Mouse (Mus musculus): ENCODE results near the gene Spata1. TPM values are rescaled to one million over a fixed set of nuclear protein-coding genes. Genes with fewer than 3 reads are reported as not detected.

Spata1 gene
- polyA plus RNA-seq, 1 experiment from 2014 or later, result 7.3 TPM

DNA sequence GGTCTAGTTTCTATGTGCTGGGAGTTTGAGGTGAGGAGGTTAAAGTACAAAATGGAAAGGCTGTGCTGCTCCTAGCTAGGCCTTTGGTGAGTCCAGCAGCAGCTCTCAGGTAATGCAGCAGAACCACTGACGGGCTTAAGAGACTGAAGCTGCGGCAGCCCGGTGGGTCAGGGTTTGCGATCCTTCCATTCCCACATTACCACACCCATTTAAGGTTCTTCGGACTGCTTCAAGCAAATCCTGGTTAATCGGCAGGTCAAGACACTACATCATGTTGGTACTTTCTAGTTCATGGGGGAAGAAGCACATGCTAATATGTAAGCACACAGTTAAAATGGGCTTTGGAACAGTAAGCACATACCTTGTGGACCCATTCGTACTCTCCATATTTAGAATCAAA lies 7.2 kb upstream of the Spata1 start:
- H3K9ac ChIP-seq (ENCODE audit: low read depth, low read length), result no peak overlapping the region
- peaks cover 17% of the 10 kb centered on the region; the same call in 1 of the 2 replicates for H3K4me1 ChIP-seq (ENCODE audit: control insufficient read depth, insufficient read depth, low read length)
- WGBS (ENCODE audit: insufficient replicate concordance), result 89% methylated on average over 7 of the region's 7 CpGs
- peaks cover 32% of the 10 kb centered on the region for H3K36me3 ChIP-seq (ENCODE audit: control insufficient read depth, insufficient read depth, low read length)
- no peak overlapping the region for H3K27ac ChIP-seq (ENCODE audit: low read depth, low read length)
- no peak for ATAC-seq (replicated peaks; ENCODE audit: insufficient number of reproducible peaks, low FRiP score, low TSS enrichment)
- no peak overlapping the region for H3K4me3 ChIP-seq (ENCODE audit: low read depth, low read length)
- H3K4me2 ChIP-seq, result no peak overlapping the region
- no peaks in the 10 kb centered on the region for H3K9me3 ChIP-seq (replicated peaks; ENCODE audit: control insufficient read depth, low read length)
- H3K27me3 ChIP-seq (ENCODE audit: control insufficient read depth, insufficient read depth, low read length), result no peaks in the 10 kb centered on the region

- H3K4me1 ChIP-seq (ENCODE audit: control insufficient read depth, insufficient read depth, low read length), result peaks cover 23% of the 10 kb centered on the region
- H3K9me3 ChIP-seq (replicated peaks; ENCODE audit: control insufficient read depth, low read length), result no peaks in the 10 kb centered on the region
- ATAC-seq (replicated peaks; ENCODE audit: insufficient number of reproducible peaks, low FRiP score, low TSS enrichment), result no peak
- H3K27ac ChIP-seq (ENCODE audit: low read depth, low read length), result no peak overlapping the region
- peaks cover 12% of the 10 kb centered on the region for H3K36me3 ChIP-seq (ENCODE audit: control insufficient read depth, insufficient read depth, low read length)
- peak overlapping the region; percentile 59 for H3K9ac ChIP-seq (ENCODE audit: low read depth, low read length)
- H3K4me2 ChIP-seq, result peak overlapping the region; percentile 93
- H3K27me3 ChIP-seq (ENCODE audit: control insufficient read depth, insufficient read depth, low read length), result no peaks in the 10 kb centered on the region
- H3K4me3 ChIP-seq (ENCODE audit: low read depth, low read length), result peak overlapping the region; percentile 92
- 50% methylated on average over 5 of the region's 5 CpGs for WGBS (ENCODE audit: insufficient replicate concordance)
Observed at GRCm38 (mm10) chr3:146501601-146502123, 2.1 kb upstream of the Spata1 start.

DNA sequence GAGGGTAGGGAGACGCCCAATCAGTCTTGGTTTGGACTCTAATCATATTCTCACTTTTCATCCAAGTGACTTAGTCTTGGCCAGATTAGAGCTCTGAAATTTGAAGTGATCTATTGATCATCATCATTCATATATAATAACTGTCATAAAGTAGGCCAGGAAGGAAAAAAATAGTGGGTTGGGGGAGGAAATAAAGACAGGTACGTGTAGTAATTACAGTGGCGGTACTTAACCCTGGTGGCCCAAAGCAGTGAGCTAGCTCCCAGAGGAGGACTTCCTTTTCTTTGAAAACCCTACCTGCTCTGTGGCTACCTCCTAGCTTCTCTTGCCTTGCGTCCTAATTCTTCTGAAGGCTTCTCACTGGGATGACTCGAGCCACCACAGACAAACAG lies 1.3 kb upstream of the Spata1 start:
- no peaks in the 10 kb centered on the region for H3K9me3 ChIP-seq (replicated peaks; ENCODE audit: control insufficient read depth, low read length)
- peaks cover 8% of the 10 kb centered on the region; the same call in 1 of the 2 replicates for H3K36me3 ChIP-seq (ENCODE audit: control insufficient read depth, insufficient read depth, low read length)
- ATAC-seq (replicated peaks; ENCODE audit: insufficient number of reproducible peaks, low FRiP score, low TSS enrichment), result no peak
- peak overlapping the region; percentile 93 for H3K4me2 ChIP-seq
- WGBS (ENCODE audit: insufficient replicate concordance), result 4% methylated on average over 5 of the region's 5 CpGs
- H3K27ac ChIP-seq (ENCODE audit: low read depth, low read length), result peak overlapping the region; percentile 98
- peak overlapping the region; percentile 92 for H3K4me3 ChIP-seq (ENCODE audit: low read depth, low read length)
- no peaks in the 10 kb centered on the region for H3K27me3 ChIP-seq (ENCODE audit: control insufficient read depth, insufficient read depth, low read length)
- H3K9ac ChIP-seq (ENCODE audit: low read depth, low read length), result peak overlapping the region; percentile 99
- peaks cover 23% of the 10 kb centered on the region for H3K4me1 ChIP-seq (ENCODE audit: control insufficient read depth, insufficient read depth, low read length)

DNA sequence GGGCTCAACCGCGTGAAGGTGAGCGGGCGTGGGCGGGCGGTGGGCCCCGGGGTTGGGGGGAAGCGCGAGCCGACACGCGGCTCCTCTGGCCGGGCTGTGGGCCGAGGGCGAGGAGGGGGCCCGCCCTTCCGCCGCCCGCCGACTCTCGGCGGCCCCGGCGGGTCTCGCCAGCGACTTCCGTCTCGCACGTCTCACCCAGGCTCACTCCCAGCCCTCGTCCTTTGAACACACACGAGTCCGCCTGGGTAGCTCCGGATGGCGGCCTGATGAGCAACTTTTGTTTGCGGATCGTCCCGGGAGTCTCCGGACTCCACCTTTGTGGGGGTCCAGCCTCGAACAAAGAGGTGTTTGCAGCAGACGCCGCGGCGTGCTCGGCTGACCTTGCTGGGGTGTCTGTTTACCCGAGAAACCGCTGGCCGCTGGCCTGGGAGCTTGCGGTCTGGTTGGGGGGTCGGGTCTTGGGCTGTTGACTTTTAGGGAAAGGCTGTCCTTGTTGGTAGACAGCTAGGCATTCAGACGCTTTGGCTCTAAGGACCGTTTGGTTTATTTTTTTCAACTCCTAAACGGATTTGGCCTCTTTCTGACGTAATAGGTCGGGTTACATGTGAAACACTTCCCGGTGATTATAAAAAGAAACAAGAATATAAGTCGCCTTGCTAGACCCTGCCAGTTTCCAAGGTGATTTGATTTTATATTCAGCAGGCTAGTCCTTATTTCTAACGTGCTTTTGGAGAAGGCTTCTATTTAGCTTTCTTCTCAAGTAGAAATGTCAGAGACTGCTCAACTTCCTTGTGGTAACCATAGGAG lies 653 bp upstream of the Spata1 start:
- Histone ChIP-seq H3K27me3 (ENCODE audit: control insufficient read depth, insufficient read depth, low read length) (no peaks in the 10 kb centered on the region), H3K4me2 (peak overlapping the region; percentile 93), H3K36me3 (ENCODE audit: control insufficient read depth, insufficient read depth, low read length) (peaks cover 8% of the 10 kb centered on the region; the same call in 1 of the 2 replicates), H3K9me3 (replicated peaks; ENCODE audit: control insufficient read depth, low read length) (no peaks in the 10 kb centered on the region), H3K4me3 (ENCODE audit: low read depth, low read length) (peak overlapping the region; percentile 92), H3K4me1 (ENCODE audit: control insufficient read depth, insufficient read depth, low read length) (peaks cover 23% of the 10 kb centered on the region), H3K9ac (ENCODE audit: low read depth, low read length) (peak overlapping the region; percentile 99), H3K27ac (ENCODE audit: low read depth, low read length) (peak overlapping the region; percentile 98)
- peak; percentile 74 for ATAC-seq (replicated peaks; ENCODE audit: insufficient number of reproducible peaks, low FRiP score, low TSS enrichment)
- WGBS (ENCODE audit: insufficient replicate concordance), result under 1% methylated on average over 57 of the region's 57 CpGs

- H3K4me1 ChIP-seq (ENCODE audit: control insufficient read depth, insufficient read depth, low read length), result peaks cover 23% of the 10 kb centered on the region
- H3K9me3 ChIP-seq (replicated peaks; ENCODE audit: control insufficient read depth, low read length), result no peaks in the 10 kb centered on the region
- 2% methylated on average over 13 of the region's 13 CpGs for WGBS (ENCODE audit: insufficient replicate concordance)
- peak overlapping the region; percentile 93 for H3K4me2 ChIP-seq
- H3K27me3 ChIP-seq (ENCODE audit: control insufficient read depth, insufficient read depth, low read length), result no peaks in the 10 kb centered on the region
- no peak for ATAC-seq (replicated peaks; ENCODE audit: insufficient number of reproducible peaks, low FRiP score, low TSS enrichment)
- H3K27ac ChIP-seq (ENCODE audit: low read depth, low read length), result peak overlapping the region; percentile 98
- peak overlapping the region; percentile 92 for H3K4me3 ChIP-seq (ENCODE audit: low read depth, low read length)
- H3K36me3 ChIP-seq (ENCODE audit: control insufficient read depth, insufficient read depth, low read length), result peaks cover 8% of the 10 kb centered on the region; the same call in 1 of the 2 replicates
- peak overlapping the region; percentile 99 for H3K9ac ChIP-seq (ENCODE audit: low read depth, low read length)
Observed at GRCm38 (mm10) chr3:146498989-146499388, 564 bp downstream of the Spata1 start.

- Histone ChIP-seq H3K27me3 (ENCODE audit: control insufficient read depth, insufficient read depth, low read length) (no peaks in the 10 kb centered on the region), H3K4me2 (no peak overlapping the region), H3K27ac (ENCODE audit: low read depth, low read length) (no peak overlapping the region), H3K4me1 (ENCODE audit: control insufficient read depth, insufficient read depth, low read length) (no peaks in the 10 kb centered on the region), H3K9me3 (replicated peaks; ENCODE audit: control insufficient read depth, low read length) (no peaks in the 10 kb centered on the region), H3K9ac (ENCODE audit: low read depth, low read length) (no peak overlapping the region), H3K36me3 (ENCODE audit: control insufficient read depth, insufficient read depth, low read length) (no peaks in the 10 kb centered on the region), H3K4me3 (ENCODE audit: low read depth, low read length) (no peak overlapping the region)
- 86% methylated on average over 8 of the region's 8 CpGs for WGBS (ENCODE audit: insufficient replicate concordance)
- ATAC-seq (replicated peaks; ENCODE audit: insufficient number of reproducible peaks, low FRiP score, low TSS enrichment), result no peak
Observed at GRCm38 (mm10) chr3:146494941-146495340, 4.6 kb downstream of the Spata1 start.

DNA sequence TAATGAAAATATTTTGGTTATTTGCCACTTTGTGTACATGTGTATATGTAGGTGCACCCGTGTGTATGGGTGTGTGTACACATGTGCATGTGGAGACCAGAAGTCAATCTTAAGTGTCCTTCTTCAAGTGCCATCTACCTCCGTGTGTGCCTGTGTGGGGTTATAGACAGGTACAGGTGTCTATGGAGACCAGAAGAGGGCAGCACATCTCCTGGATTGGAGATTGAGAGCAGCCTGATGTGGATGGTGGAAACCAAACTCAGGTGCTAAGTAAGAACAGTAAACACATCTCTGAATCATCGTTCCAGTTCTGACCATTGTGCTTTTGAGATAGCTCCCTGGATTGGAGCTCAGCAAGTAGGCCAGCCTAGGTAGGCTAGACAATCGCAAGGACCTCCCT lies 13.1 kb downstream of the Spata1 start:
- 77% methylated on average over 4 of the region's 4 CpGs for WGBS (ENCODE audit: insufficient replicate concordance)
- Histone ChIP-seq H3K27me3 (ENCODE audit: control insufficient read depth, insufficient read depth, low read length) (no peaks in the 10 kb centered on the region), H3K4me2 (no peak overlapping the region), H3K9me3 (replicated peaks; ENCODE audit: control insufficient read depth, low read length) (no peaks in the 10 kb centered on the region), H3K4me3 (ENCODE audit: low read depth, low read length) (no peak overlapping the region), H3K4me1 (ENCODE audit: control insufficient read depth, insufficient read depth, low read length) (no peaks in the 10 kb centered on the region), H3K9ac (ENCODE audit: low read depth, low read length) (no peak overlapping the region), H3K36me3 (ENCODE audit: control insufficient read depth, insufficient read depth, low read length) (no peaks in the 10 kb centered on the region), H3K27ac (ENCODE audit: low read depth, low read length) (no peak overlapping the region)
- ATAC-seq (replicated peaks; ENCODE audit: insufficient number of reproducible peaks, low FRiP score, low TSS enrichment), result no peak

DNA sequence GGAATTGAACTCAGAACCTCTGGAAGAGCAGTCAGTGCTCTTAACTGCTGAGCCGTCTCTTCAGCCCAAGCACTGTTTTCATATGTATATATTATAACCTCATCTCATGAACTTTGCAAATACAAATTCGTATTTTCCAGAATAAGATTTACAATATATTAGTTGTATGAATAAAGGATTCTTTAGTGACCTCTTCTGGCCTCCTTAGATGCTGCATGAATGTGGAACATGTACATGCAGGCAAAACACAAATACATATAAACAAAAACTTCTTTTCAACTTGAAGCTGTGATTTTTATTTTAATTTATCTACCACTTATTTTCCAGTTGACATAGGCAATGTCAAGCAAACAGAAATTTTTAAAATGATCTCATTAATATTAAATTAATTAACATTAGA lies 17.5 kb downstream of the Spata1 start:
- 68% methylated on average over 2 of the region's 2 CpGs for WGBS (ENCODE audit: insufficient replicate concordance)
- no peaks in the 10 kb centered on the region for H3K4me1 ChIP-seq (ENCODE audit: control insufficient read depth, insufficient read depth, low read length)
- no peak overlapping the region for H3K27ac ChIP-seq (ENCODE audit: low read depth, low read length)
- H3K4me2 ChIP-seq, result no peak overlapping the region
- ATAC-seq (replicated peaks; ENCODE audit: insufficient number of reproducible peaks, low FRiP score, low TSS enrichment), result no peak
- no peak overlapping the region for H3K4me3 ChIP-seq (ENCODE audit: low read depth, low read length)
- H3K27me3 ChIP-seq (ENCODE audit: control insufficient read depth, insufficient read depth, low read length), result no peaks in the 10 kb centered on the region
- no peaks in the 10 kb centered on the region for H3K9me3 ChIP-seq (replicated peaks; ENCODE audit: control insufficient read depth, low read length)
- no peaks in the 10 kb centered on the region for H3K36me3 ChIP-seq (ENCODE audit: control insufficient read depth, insufficient read depth, low read length)
- H3K9ac ChIP-seq (ENCODE audit: low read depth, low read length), result no peak overlapping the region

Measured in heart, embryonic 11.5 days (tissue).